Mouse (Mus musculus) ES-Bruce4 (cell line): ENCODE results near the gene Tcn2. TPM values are rescaled to one million over a fixed set of nuclear protein-coding genes. Genes with fewer than 3 reads are reported as not detected.

Experiments used
- H3K27ac ChIP-seq: 2 replicates; pipeline ENCODE4 v1.5.1; 2012; ENCODE audit warnings: low read length, inconsistent platforms; ENCODE audit not compliant: insufficient read depth
- H3K27me3 ChIP-seq: 2 replicates; pipeline ENCODE4 v1.6.1; 2012; ENCODE audit warnings: mild to moderate bottlenecking, low read length, inconsistent platforms; ENCODE audit not compliant: control insufficient read depth, poor library complexity, insufficient read depth, severe bottlenecking
- H3K36me3 ChIP-seq: 2 replicates; pipeline ENCODE4 v1.6.1; 2012; ENCODE audit warnings: inconsistent platforms, mild to moderate bottlenecking, low read length, moderate library complexity; ENCODE audit not compliant: control insufficient read depth, poor library complexity, insufficient read depth, severe bottlenecking
- H3K4me1 ChIP-seq: one replicate; pipeline ENCODE4 v1.8.1; 2011; ENCODE audit warnings: low read length; ENCODE audit not compliant: control insufficient read depth, insufficient read depth
- H3K4me3 ChIP-seq: 2 replicates; pipeline ENCODE4 v1.5.1; 2011; ENCODE audit warnings: low read depth, mild to moderate bottlenecking, low read length
- H3K9ac ChIP-seq: 2 replicates; pipeline ENCODE4 v1.6.1; 2012; ENCODE audit warnings: low read depth, mild to moderate bottlenecking, inconsistent platforms; ENCODE audit not compliant: poor library complexity, severe bottlenecking
- H3K9me3 ChIP-seq: replicated peaks from 2 replicates; pipeline ENCODE4 v1.6.1; 2012; ENCODE audit warnings: mild to moderate bottlenecking, low read length, inconsistent platforms; ENCODE audit not compliant: control insufficient read depth, poor library complexity, insufficient read depth, severe bottlenecking
- CTCF ChIP-seq: IDR thresholded peaks from one replicate; pipeline ENCODE4 v1.8.1; 2011; ENCODE audit warnings: low read depth, low read length
- EP300 ChIP-seq: IDR thresholded peaks from 2 replicates; pipeline ENCODE4 v1.6.1; 2011; ENCODE audit warnings: low read depth, low read length; ENCODE audit not compliant: insufficient read depth
- POLR2A ChIP-seq: IDR thresholded peaks from one replicate; pipeline ENCODE4 v1.8.1; 2011; ENCODE audit warnings: low read length; ENCODE audit not compliant: insufficient read depth
- polyA plus RNA-seq: library from polyadenylated mRNA; stranded (reverse); fragments of >200 nt; gene quantifications from 2 replicates; pipeline ENCODE4 v1.2.4, GENCODE M21; 2011; ENCODE audit warnings: low read depth; ENCODE audit not compliant: missing spikeins, insufficient read depth, insufficient read length

Tcn2 gene
- polyA plus RNA-seq, 1 experiment: 45.8 TPM

DNA sequence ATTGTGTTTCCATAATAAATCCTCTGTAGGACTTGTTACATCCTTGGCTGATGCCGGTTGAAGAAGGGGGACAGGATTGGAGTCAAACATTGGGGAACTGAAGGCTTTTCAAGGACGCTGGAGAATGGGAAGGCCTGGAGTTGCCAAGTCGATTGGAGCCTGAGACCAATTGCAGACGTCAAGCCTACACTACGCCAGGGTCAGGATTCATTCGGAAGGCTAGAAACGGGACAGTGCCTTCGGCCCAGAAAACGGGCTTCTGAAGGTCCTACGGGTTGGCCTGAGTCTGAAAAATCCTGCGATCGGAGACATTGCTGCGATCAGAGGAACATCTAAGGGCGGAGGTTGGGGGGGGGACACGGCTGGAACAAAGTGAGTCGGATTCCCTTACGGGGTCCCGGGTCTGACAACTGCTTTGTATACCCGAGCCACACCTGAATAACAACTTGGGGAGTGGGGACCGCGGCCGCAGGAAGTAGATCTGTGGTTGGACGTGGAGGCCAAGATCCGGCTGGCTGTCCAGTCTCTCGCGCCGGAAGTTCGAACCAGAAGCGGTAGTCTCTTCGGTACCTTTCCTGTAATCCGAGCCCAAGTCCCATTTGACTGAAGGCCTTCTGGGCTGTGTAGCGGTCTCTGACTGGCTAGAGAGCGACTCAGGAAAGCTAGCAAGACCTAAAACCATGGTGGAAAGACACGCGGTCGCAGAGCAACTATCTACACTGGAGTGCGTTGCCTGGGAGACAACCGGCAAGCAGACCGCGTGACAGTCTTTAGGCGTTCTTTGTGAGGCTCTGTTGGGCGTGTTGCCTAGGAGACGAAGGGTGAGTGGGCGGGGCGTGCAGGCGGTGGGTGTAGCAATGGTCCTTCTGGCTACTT lies 37.3 kb downstream of the Tcn2 start, which contains the start of the genes 4921536K21Rik and Dusp18:
Gene 4921536K21Rik (minus strand): TSS at position 693 of the 876 bp plus-strand sequence.
Gene Dusp18 (plus strand): TSS at position 835 of the 876 bp plus-strand sequence.
- TF ChIP-seq POLR2A (no peak), CTCF (no peak), EP300 (0 out of 2 replicates have a peak, but pooled peaks have one; percentile 4)
- Histone ChIP-seq H3K27me3 (no peaks in the 10 kb centered on the region), H3K27ac (peak within 1 kb of the TSS; percentile 52; the same call in 1 of the 2 replicates), H3K9ac (peak within 1 kb of the TSS; percentile 76), H3K36me3 (0 out of 2 replicates have a peak, but pooled peaks cover 2% of the 10 kb centered on the region), H3K4me3 (peak within 1 kb of the TSS; percentile 80), H3K9me3 (no peaks in the 10 kb centered on the region), H3K4me1 (no peaks in the 10 kb centered on the region)

DNA sequence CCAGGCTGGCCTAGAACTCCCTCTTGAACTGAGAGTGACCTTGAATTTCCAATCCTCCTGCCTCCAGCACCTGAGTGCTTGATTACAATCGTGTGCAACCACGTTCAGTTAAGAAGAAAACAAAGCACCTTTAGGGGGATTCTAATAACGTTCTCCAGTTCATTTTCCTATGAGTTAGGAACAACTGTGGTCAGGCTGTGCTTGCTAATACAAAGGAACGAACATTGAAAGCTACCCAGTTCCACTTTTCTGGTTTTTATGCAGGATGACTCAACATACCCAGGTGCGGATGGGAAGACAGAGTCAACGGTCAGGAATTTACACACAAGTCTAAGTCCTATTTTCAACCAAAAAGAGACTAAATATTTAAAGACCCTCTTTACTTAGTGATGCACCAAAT lies 38.0 kb downstream of the Tcn2 start:
- Histone ChIP-seq H3K9ac (peak overlapping the region; percentile 76; the same call in 1 of the 2 replicates), H3K4me1 (no peaks in the 10 kb centered on the region), H3K27me3 (no peaks in the 10 kb centered on the region), H3K9me3 (no peaks in the 10 kb centered on the region), H3K36me3 (0 out of 2 replicates have a peak, but pooled peaks cover 2% of the 10 kb centered on the region), H3K27ac (no peak overlapping the region), H3K4me3 (no peak overlapping the region)
- no peak for TF ChIP-seq EP300
- TF ChIP-seq CTCF: no peak
- TF ChIP-seq POLR2A: no peak

DNA sequence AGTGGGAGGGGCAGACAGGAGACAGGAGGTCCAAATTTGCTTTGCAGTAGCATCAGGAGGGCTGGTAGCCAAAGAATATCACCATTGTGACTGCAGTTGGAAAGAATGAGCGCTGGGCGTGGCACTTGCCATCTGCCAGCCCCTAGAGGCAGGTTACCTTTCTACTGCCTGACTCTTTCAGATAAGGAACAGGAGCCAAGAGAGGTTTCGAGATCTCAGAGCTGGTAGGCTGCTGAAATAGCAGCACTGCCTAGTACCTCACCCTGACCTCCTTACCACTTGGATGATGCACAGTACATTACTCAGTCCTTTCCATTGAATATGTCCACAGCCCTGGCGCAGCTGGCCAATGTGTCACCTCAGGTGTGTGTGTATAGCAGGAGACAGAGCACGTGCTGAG lies 44.6 kb downstream of the Tcn2 start:
- H3K4me3 ChIP-seq: no peak overlapping the region
- H3K9ac ChIP-seq: no peak overlapping the region
- no peak overlapping the region for H3K27ac ChIP-seq
- TF ChIP-seq EP300 (0 out of 2 replicates have a peak, but pooled peaks have one; percentile 54), CTCF (no peak)
- H3K27me3 ChIP-seq: no peaks in the 10 kb centered on the region
- peaks cover 4% of the 10 kb centered on the region for H3K4me1 ChIP-seq
- no peaks in the 10 kb centered on the region for H3K36me3 ChIP-seq
- H3K9me3 ChIP-seq: no peaks in the 10 kb centered on the region

DNA sequence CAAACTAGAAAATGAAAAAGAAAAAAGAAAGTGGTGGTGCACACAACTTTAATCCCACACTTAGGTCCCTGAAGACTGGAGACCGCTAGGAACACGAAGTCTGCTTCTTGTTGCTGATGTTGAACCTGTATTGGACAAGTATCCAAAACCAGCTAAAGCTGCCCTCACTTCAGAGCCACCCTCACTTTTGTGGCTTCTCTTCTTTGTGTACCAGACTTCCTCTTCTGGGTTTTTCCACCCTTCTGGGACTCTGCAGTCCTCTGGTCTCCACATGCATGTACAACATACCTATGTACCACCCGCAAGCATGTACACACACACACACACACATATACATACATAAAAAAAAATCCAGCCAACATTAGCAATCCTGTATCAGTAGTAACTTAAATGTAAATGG lies 48.2 kb downstream of the Tcn2 start:
- TF ChIP-seq POLR2A: no peak
- no peak for TF ChIP-seq CTCF
- TF ChIP-seq EP300: no peak
- H3K27ac ChIP-seq: no peak overlapping the region
- H3K9me3 ChIP-seq: no peaks in the 10 kb centered on the region
- peaks cover 4% of the 10 kb centered on the region for H3K4me1 ChIP-seq
- no peaks in the 10 kb centered on the region for H3K36me3 ChIP-seq
- no peak overlapping the region for H3K9ac ChIP-seq
- no peaks in the 10 kb centered on the region for H3K27me3 ChIP-seq
- no peak overlapping the region for H3K4me3 ChIP-seq

DNA sequence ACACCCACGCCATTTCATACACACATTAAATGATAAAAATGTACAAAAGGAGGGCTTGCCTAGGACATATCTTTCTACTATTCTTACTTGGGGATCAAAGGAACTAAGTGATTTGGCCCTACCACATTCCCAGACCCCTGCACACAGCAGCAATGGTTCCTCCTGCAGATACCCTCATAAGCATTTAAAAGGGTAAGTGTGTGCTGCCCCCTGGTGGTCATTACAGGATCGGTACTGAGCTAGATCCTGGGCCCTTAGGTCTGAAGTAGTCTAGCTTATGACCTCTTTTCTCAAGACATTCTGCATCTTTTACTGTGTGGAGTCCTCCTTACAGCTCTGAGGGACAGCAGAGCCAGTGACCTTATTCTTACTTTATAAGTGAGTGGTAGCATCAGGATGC lies 52.1 kb downstream of the Tcn2 start:
- no peak overlapping the region for H3K4me3 ChIP-seq
- no peaks in the 10 kb centered on the region for H3K4me1 ChIP-seq
- no peak overlapping the region for H3K9ac ChIP-seq
- H3K9me3 ChIP-seq: no peaks in the 10 kb centered on the region
- H3K36me3 ChIP-seq: no peaks in the 10 kb centered on the region
- H3K27ac ChIP-seq: no peak overlapping the region
- no peaks in the 10 kb centered on the region for H3K27me3 ChIP-seq
- peak; percentile 59 for TF ChIP-seq CTCF
- no peak for TF ChIP-seq POLR2A

DNA sequence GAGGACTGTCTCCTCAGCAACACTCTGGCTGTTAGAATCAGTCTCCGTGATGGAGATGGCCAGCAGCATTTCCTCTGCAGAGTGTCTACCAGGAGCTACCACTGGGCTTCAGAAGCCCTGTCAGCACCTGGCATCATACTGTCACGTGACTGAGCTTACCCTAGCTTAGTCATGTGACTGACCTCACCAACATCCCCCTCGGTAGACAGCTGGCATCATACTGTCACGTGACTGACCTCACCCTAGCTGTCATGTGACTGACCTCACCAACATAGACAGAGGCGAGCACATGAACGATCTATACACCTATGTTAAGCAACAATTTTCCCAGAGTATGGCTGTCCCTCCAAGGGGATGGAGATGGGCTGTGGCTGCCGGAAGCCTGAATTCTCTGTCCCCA lies 53.3 kb downstream of the Tcn2 start:
- Histone ChIP-seq H3K27ac (no peak overlapping the region), H3K4me3 (no peak overlapping the region), H3K9ac (no peak overlapping the region), H3K27me3 (no peaks in the 10 kb centered on the region), H3K4me1 (no peaks in the 10 kb centered on the region), H3K36me3 (no peaks in the 10 kb centered on the region), H3K9me3 (no peaks in the 10 kb centered on the region)
- TF ChIP-seq CTCF: no peak
- TF ChIP-seq EP300: no peak
- no peak for TF ChIP-seq POLR2A
